Mouse (Mus musculus) cerebellum, adult 2 months (tissue): Measurements from ENCODE around the gene Cdc42se1. TPM values are rescaled to one million over a fixed set of nuclear protein-coding genes. Genes with fewer than 3 reads are reported as not detected.

Source experiments
- DNase-seq, 2 experiments: peaks; one replicate each; pipeline ENCODE4 v3.0.0; 2021
- H3K27ac ChIP-seq: fragments of 200-500 bp; 2 replicates; pipeline ENCODE4 v1.5.1; 2012; ENCODE audit warnings: low read length, control low read depth, inconsistent platforms; ENCODE audit not compliant: insufficient read depth
- H3K27me3 ChIP-seq: fragments of 200-500 bp; 2 replicates; pipeline ENCODE4 v1.6.1; 2012; ENCODE audit warnings: inconsistent platforms, mild to moderate bottlenecking, low read length, moderate library complexity; ENCODE audit not compliant: control insufficient read depth, insufficient read depth
- H3K4me1 ChIP-seq: fragments of 200-500 bp; 2 replicates; pipeline ENCODE4 v1.6.1; 2011; ENCODE audit warnings: low read length; ENCODE audit not compliant: control insufficient read depth, insufficient read depth
- H3K4me3 ChIP-seq: fragments of 200-500 bp; replicated peaks from 2 replicates; pipeline ENCODE3; 2011; ENCODE audit warnings: mild to moderate bottlenecking, low read depth, low read length, control low read depth; ENCODE audit not compliant: insufficient read depth
- CTCF ChIP-seq: fragments of 200-500 bp; IDR thresholded peaks from 2 replicates; pipeline ENCODE4 v1.5.1; 2011; ENCODE audit warnings: low read depth, mild to moderate bottlenecking, control low read depth, low read length, moderate library complexity, borderline replicate concordance; ENCODE audit not compliant: insufficient read depth
- POLR2A ChIP-seq: fragments of 200-500 bp; IDR thresholded peaks from 2 replicates; pipeline ENCODE4 v1.6.1; 2011; ENCODE audit warnings: low read length, control low read depth, borderline replicate concordance; ENCODE audit not compliant: insufficient read depth
- WGBS: fragments of 180-500 bp; shearing (Covaris S2); methylation state at CpG from one replicate; pipeline ENCODE4 v1.1.7; 2018; 5-methylcytosine and 5-hydroxymethylcytosine counted together
- polyA plus RNA-seq: library from polyadenylated mRNA; depleted of rRNA; stranded (reverse); fragments of >200 nt; gene quantifications from 2 replicates; pipeline ENCODE4 v1.2.3, GENCODE M21; 2012

Cdc42se1 gene
- polyA plus RNA-seq, 1 experiment: 74.0 TPM

DNA sequence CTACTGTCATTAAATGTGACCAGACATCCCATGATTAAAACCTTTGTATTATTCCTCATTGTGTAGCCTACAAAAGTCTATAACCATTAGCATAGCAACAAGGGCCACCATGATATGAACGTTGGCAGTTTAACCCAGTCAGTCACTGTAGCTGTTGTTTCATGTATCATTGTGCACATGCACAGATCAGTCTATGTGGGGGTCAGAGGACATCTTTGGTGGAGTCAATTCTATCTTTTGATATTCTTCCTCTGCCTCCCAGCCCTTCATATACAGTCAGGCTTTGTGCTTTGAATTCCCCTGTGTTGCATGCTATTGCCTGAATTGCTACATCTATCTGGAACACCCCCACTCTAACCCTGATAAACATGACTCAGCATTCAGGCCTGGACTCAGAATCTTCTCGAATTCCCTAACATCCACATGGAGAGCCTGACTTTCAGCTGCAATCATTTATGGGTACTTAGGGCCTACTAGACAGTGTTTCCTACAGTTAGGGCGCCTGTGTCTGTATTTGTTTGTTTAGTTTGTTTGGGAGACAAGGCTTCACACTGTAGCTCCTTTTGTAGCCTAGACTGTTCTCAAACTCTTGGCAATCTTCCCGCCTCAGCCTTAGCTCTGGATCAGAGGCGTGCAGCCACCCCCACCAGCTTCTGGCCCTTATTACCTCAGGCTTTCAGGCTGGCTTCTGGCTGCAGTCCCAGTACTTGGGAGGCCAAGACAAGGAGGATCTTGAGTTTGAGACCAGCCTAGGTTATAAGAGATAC lies 18.1 kb downstream of the Cdc42se1 start:
- Histone ChIP-seq H3K27me3 (no peaks in the 10 kb centered on the region), H3K27ac (no peak overlapping the region), H3K4me3 (no peak overlapping the region), H3K4me1 (peaks cover 33% of the 10 kb centered on the region)
- DNase-seq: peak; percentile 56 to 69
- TF ChIP-seq CTCF (no peak), POLR2A (no peak)
- WGBS: 48% methylated on average over 5 of the region's 5 CpGs

DNA sequence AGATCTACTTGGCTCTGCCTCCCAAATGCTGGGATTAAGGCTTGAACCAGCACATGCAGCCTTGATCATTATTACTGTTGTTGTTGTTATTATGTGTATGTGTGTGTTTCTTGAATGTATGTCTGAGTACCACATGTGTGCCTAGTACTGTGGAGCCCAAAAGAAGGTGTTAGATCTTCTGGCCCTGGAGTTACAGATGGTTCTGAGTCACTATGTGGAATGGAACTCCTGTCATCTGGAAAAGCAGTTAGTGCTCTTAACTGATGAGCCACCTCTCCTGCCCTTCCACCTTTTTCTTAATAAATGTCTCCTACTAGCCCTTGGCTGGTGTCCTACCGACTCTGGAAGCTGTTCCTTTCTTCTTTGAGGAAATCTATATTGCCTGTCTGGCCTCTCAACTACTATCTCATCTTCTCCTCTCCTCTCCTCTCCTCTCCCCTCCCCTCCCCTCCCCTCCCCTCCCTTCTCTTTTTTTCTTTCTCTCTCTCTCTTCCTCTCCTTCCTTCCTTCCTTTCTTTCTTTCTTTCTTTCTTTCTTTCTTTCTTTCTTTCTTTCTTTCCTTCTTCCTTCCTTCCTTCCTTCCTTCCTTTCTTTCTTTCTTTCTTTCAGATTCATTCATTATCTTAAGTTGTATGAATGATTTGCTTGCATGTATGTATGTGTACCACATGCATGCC lies 19.3 kb downstream of the Cdc42se1 start:
- Histone ChIP-seq H3K4me3 (no peak overlapping the region), H3K27ac (no peak overlapping the region), H3K27me3 (no peaks in the 10 kb centered on the region), H3K4me1 (peaks cover 34% of the 10 kb centered on the region)
- WGBS: 56% methylated on average over 1 of the region's 1 CpGs
- TF ChIP-seq CTCF: no peak
- DNase-seq: no peak

DNA sequence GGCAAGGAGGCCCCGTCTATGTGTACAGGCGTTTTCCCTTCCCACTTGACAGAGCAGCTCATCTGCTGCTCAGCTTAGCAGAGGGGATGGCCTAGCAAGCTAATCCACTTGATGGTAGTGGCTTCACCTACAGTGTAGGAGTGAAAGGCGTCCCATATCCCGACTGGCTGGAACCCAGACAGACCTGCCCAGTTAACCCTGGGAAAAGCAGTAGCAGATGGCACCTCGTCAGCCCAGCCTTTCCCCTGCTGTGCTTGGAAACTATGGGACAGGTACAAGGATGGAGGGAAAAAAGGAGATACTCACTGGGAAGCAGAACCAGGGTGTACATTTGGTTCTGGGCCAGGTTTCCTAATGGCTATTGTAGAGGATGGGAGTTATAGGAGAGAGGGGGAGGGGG lies 21.8 kb downstream of the Cdc42se1 start:
- peak overlapping the region; percentile 88 for H3K27ac ChIP-seq
- no peaks in the 10 kb centered on the region for H3K27me3 ChIP-seq
- H3K4me3 ChIP-seq: no peak overlapping the region
- DNase-seq: peak; percentile 87 to 93
- 5% methylated on average over 5 of the region's 5 CpGs for WGBS
- H3K4me1 ChIP-seq: peaks cover 34% of the 10 kb centered on the region
- no peak for TF ChIP-seq POLR2A
- TF ChIP-seq CTCF: no peak

DNA sequence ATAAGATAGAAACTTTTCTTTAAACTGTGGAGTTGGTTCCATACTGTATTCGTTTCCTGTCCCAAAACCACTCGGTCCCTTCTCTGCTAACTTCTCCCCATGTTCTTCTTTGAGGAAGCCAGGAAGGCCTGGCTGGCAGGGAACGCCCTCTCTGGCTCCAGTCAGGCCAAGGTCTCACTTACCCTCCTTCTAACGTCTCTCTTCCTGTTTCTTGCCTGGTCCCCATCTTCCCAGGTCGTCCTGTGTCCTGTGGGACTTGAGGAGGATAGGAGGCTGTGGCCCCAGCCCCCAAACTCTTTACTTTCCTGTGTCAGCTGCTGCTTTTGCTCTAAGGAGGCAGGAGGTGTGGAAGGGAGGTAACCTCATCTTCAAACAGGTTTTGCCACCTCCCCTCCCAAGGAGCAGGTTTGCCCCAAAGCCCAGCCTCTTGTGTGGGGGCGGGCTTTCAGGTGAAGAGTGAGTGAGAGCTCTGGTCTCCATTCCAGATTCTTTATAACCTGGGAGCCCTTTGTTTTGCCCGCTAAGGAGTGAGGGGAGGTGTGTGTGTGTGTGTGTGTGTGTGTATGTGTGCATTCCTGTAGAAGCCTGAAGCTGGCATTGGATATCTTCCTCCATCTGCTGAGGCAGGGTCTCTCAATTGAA lies 22.4 kb downstream of the Cdc42se1 start, which contains the start of gene Bnipl:
TSS of gene Bnipl (minus strand) at position 411 of the 642 bp plus-strand sequence.
- Histone ChIP-seq H3K4me1 (peaks cover 34% of the 10 kb centered on the region), H3K27me3 (no peaks in the 10 kb centered on the region), H3K27ac (peak within 1 kb of the TSS; percentile 88), H3K4me3 (no peak within 1 kb of the TSS)
- peak in 1 of 2 experiments; percentile 53 for DNase-seq
- TF ChIP-seq CTCF: no peak
- no peak for TF ChIP-seq POLR2A
- 27% methylated on average over 7 of the region's 7 CpGs for WGBS

DNA sequence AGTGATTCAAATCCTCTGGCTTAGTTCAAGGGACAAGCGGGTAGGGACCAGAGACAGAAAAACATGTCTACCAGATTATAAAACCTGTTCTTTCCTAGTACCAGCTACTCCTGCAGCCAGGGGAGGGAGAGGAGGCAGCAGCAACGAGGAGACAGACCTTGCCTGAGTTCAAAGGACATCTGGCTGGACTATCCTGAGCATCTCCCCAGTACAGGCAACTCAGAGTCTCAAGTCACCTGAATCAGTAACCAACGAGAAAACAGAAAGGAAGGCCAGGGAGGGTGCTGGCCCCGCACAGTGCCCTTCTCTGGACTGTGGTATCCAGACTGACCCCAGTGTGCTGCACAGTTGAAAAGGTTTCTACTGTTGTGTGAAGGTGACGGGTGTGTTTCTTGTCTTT lies 28.4 kb downstream of the Cdc42se1 start:
- H3K4me1 ChIP-seq: no peaks in the 10 kb centered on the region
- WGBS: 86% methylated on average over 5 of the region's 5 CpGs
- H3K27me3 ChIP-seq: no peaks in the 10 kb centered on the region
- no peak overlapping the region for H3K27ac ChIP-seq
- H3K4me3 ChIP-seq: no peak overlapping the region
- TF ChIP-seq CTCF: no peak
- TF ChIP-seq POLR2A: no peak
- DNase-seq: no peak

DNA sequence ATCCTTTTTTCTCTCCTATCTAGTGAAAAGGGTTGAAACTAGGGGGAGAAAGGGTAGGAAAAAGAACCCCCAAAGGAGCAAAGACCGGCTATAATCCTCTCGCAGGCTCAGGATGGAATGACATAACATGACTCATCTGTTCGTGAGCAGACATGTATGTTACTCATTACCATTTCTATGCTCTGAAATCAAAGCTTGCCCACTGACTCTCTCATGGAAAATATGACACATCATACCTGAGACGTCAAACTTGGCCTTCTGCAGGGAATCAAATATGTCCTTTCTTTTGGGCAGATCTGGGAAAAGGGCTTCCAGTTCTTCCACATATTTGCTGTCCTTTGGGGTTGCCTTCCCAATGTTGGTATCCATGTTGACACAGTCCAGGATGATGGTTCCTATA lies 33.4 kb downstream of the Cdc42se1 start:
- Histone ChIP-seq H3K27me3 (no peaks in the 10 kb centered on the region), H3K4me3 (no peak overlapping the region), H3K4me1 (no peaks in the 10 kb centered on the region), H3K27ac (no peak overlapping the region)
- 94% methylated on average over 4 of the region's 4 CpGs for WGBS
- no peak for DNase-seq
- no peak for TF ChIP-seq CTCF
- TF ChIP-seq POLR2A: no peak

DNA sequence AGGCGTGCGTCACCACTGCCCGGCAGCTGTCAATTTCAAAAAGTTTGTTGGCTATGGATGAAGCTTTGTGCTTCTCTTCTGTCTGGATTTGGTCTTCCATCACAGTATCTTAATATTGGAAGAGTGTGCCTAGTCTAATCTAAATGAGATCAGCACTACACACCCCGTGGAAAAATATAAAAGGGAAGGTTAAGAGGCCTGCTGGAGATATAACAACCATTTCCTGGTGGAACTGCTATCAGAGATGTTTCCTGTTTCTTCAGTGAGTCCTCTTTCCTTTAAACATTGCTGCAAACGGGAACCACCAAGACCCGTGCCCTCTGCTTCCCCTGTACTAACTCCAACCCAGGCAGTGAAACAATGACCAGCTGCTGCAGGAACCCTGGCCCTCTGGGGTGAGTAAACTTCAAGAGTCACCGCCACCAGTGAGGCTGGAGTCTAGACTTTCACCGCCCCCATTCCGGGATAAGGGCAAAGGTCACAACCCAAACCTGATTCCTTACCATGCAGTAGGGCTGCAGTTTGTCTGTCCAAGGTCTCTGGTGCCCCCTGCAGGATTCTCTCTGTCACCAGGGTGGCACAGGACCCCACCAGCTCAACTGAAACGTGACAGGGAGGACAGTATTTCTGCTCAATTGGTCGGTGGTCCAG lies 34.7 kb downstream of the Cdc42se1 start:
- Histone ChIP-seq H3K27ac (no peak overlapping the region), H3K4me1 (no peaks in the 10 kb centered on the region; the same call in 1 of the 2 replicates), H3K4me3 (no peak overlapping the region), H3K27me3 (no peaks in the 10 kb centered on the region)
- WGBS: 52% methylated on average over 11 of the region's 11 CpGs
- no peak for TF ChIP-seq POLR2A
- TF ChIP-seq CTCF: peak; percentile 69
- peak; percentile 55 to 70 for DNase-seq
